Mouse (Mus musculus): Measurements from ENCODE around the gene Zfp882. TPM values are rescaled to one million over a fixed set of nuclear protein-coding genes. Genes with fewer than 3 reads are reported as not detected.

The Zfp882 gene
- polyA plus RNA-seq, 1 experiment from 2014 or later, result 6.0 TPM

DNA sequence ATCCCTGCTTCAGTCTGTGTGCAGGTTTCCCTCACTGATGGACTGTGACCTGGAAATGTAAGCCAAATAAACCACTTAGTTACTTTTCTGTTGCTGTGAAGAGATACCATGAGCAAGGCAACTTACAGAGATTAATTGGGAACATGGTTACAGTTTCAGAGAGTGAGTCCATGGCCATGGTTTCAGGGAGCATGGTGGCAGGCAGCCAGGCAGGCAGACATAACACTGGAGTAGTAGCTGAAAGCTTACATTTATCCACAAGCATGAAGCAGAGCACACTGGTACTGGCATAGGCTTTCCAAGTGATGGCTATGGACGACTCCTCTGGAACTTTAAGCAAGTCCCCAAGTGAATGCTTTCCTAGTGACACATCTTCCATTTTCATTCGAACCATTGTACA, 56.8 kb downstream of the Zfp882 start:
- WGBS, result 89% methylated on average over 2 of the region's 2 CpGs
- H3K9me3 ChIP-seq (ENCODE audit: control insufficient read depth, low read length), result peaks cover 2% of the 10 kb centered on the region; the same call in 1 of the 2 replicates
- ATAC-seq (ENCODE audit: low read depth), result no peak

More for the DNA sequence above, 56.8 kb downstream of the Zfp882 start:
- H3K4me3 ChIP-seq (ENCODE audit: low read length), result no peak overlapping the region
- H3K36me3 ChIP-seq (ENCODE audit: control insufficient read depth, insufficient read depth, low read length), result peaks cover 37% of the 10 kb centered on the region
- no peak overlapping the region for H3K27ac ChIP-seq (ENCODE audit: low read length)
- no peaks in the 10 kb centered on the region for H3K27me3 ChIP-seq (ENCODE audit: control insufficient read depth, insufficient read depth, low read depth, low read length)
- H3K4me2 ChIP-seq (ENCODE audit: low read depth, low read length), result no peak overlapping the region
- H3K9ac ChIP-seq (ENCODE audit: low read length), result no peak overlapping the region
- no peaks in the 10 kb centered on the region for H3K4me1 ChIP-seq (replicated peaks; ENCODE audit: control insufficient read depth, insufficient read depth, low read length)

Other genes starting within 250 kb of the Zfp882 start
- 0.67 and 0.68 TPM in 2 replicates for gene Unc13a, start 236.9 kb upstream of the Zfp882 start, polyA plus RNA-seq (2015; fragmentation: Nextera tagmentation; extraction: Ambion mirVana)
- 8.9 and 9.1 TPM in 2 replicates for gene Jak3, start 232.3 kb upstream of the Zfp882 start, polyA plus RNA-seq (2015; fragmentation: Nextera tagmentation; extraction: Ambion mirVana)
- 1.4 and 1.5 TPM in 2 replicates for gene Insl3, start 219.4 kb upstream of the Zfp882 start, polyA plus RNA-seq (2015; fragmentation: Nextera tagmentation; extraction: Ambion mirVana)
- gene B3gnt3, start 206.8 kb upstream of the Zfp882 start, polyA plus RNA-seq (2015; fragmentation: Nextera tagmentation; extraction: Ambion mirVana), result 4.4 and 4.6 TPM in 2 replicates
- 6.5 and 8.0 TPM in 2 replicates for gene Fcho1, start 182.9 kb upstream of the Zfp882 start, polyA plus RNA-seq (2015; fragmentation: Nextera tagmentation; extraction: Ambion mirVana)
- 6.2 and 7.2 TPM in 2 replicates for gene Zfp709, start 26.6 kb upstream of the Zfp882 start, polyA plus RNA-seq (2015; fragmentation: Nextera tagmentation; extraction: Ambion mirVana)
- gene Zfp617, start within 50 bp of the Zfp882 start, polyA plus RNA-seq (2015; fragmentation: Nextera tagmentation; extraction: Ambion mirVana), result 22.0 and 24.6 TPM in 2 replicates
- gene Zfp961, start 42.4 kb downstream of the Zfp882 start, polyA plus RNA-seq (2015; fragmentation: Nextera tagmentation; extraction: Ambion mirVana), result 22.4 and 24.4 TPM in 2 replicates
- gene Cyp4f18, start 101.0 kb downstream of the Zfp882 start, polyA plus RNA-seq (2015; fragmentation: Nextera tagmentation; extraction: Ambion mirVana), result 3.1 and 3.8 TPM in 2 replicates
- not detected in 2 replicates for gene Olfr372, start 132.6 kb downstream of the Zfp882 start, polyA plus RNA-seq (2015; fragmentation: Nextera tagmentation; extraction: Ambion mirVana)
- gene Olfr373, start 174.6 kb downstream of the Zfp882 start, polyA plus RNA-seq (2015; fragmentation: Nextera tagmentation; extraction: Ambion mirVana), result not detected in 2 replicates
- not detected in 2 replicates for gene Olfr374, start 198.4 kb downstream of the Zfp882 start, polyA plus RNA-seq (2015; fragmentation: Nextera tagmentation; extraction: Ambion mirVana)
- gene Tpm4, start 226.4 kb downstream of the Zfp882 start, polyA plus RNA-seq (2015; fragmentation: Nextera tagmentation; extraction: Ambion mirVana), result 906 and 927 TPM in 2 replicates